Mouse (Mus musculus) G1E (cell line): ENCODE results near the gene Btbd17. TPM values are rescaled to one million over a fixed set of nuclear protein-coding genes. Genes with fewer than 3 reads are reported as not detected.

Experiments
- ATAC-seq: 2 replicates; pipeline ENCODE4 v1.8.0; 2016; ENCODE audit warnings: mild to moderate bottlenecking; ENCODE audit not compliant: insufficient number of reproducible peaks, poor library complexity, low FRiP score, severe bottlenecking; ENCODE audit errors: extremely low read depth
- DNase-seq: peaks from one replicate; pipeline ENCODE4 v3.0.0; 2012; ENCODE audit warnings: low spot score
- H3K27me3 ChIP-seq: 2 replicates; pipeline ENCODE4 v1.6.1; 2012; ENCODE audit warnings: mild to moderate bottlenecking, low read length, inconsistent platforms; ENCODE audit not compliant: insufficient read depth
- H3K36me3 ChIP-seq: replicated peaks from 2 replicates; pipeline ENCODE3; 2012; ENCODE audit warnings: mild to moderate bottlenecking, inconsistent platforms
- H3K4me1 ChIP-seq: 2 replicates; pipeline ENCODE4 v1.6.1; 2012; ENCODE audit warnings: low read depth, low read length, inconsistent platforms, mixed read lengths; ENCODE audit not compliant: insufficient read depth
- H3K4me3 ChIP-seq: 2 replicates; pipeline ENCODE4 v1.5.1; 2012; ENCODE audit warnings: low read depth, mild to moderate bottlenecking, inconsistent platforms, low read length, moderate library complexity, mixed read lengths
- H3K9me3 ChIP-seq: replicated peaks from 2 replicates; pipeline ENCODE4 v1.6.1; 2012; ENCODE audit warnings: inconsistent platforms
- CTCF ChIP-seq: IDR thresholded peaks from 2 replicates; pipeline ENCODE4 v1.5.1; 2012; ENCODE audit warnings: low read depth, low read length, inconsistent platforms, mixed read lengths
- GATA1 ChIP-seq: IDR thresholded peaks from 2 replicates; pipeline ENCODE4 v1.6.1; 2012; ENCODE audit warnings: borderline replicate concordance, low read length, inconsistent platforms, mixed read lengths
- GATA2 ChIP-seq: IDR thresholded peaks from 2 replicates; pipeline ENCODE4 v1.6.1; 2012; ENCODE audit warnings: low read depth, low read length, inconsistent platforms, borderline replicate concordance
- POLR2AphosphoS5 ChIP-seq: IDR thresholded peaks from 2 replicates; pipeline ENCODE4 v1.6.1; 2012; ENCODE audit warnings: low read depth, low read length, inconsistent platforms; ENCODE audit not compliant: insufficient replicate concordance
- TAL1 ChIP-seq: conservative IDR thresholded peaks from 2 replicates; pipeline ENCODE4 v1.6.1; 2012; ENCODE audit warnings: low read depth, low read length, inconsistent platforms, mixed read lengths
- polyA plus RNA-seq: library from polyadenylated mRNA; stranded (reverse); fragments of >175 nt; gene quantifications from 2 replicates; pipeline ENCODE4 v1.2.3, GENCODE M21; 2012
- total RNA-seq, 2 experiments: library from RNA; stranded (forward) in 1 of 2; stranded (reverse) in 1 of 2; fragments of 200-1000 nt in 1 of 2; fragments of >200 nt in 1 of 2; fragmentation: Nextera tagmentation in 1 of 2; gene quantifications; 2 replicates each; pipeline ENCODE4 v1.2.3; 2014 to 2017

Gene Btbd17
- total and polyA plus RNA-seq, 3 experiments = 0.11 TPM; not detected in 2

- ATAC-seq (no peak), DNase-seq (no peak)
- no peaks in the 10 kb centered on the region for H3K27me3 ChIP-seq
- no peaks in the 10 kb centered on the region for H3K36me3 ChIP-seq
- H3K4me3 ChIP-seq = no peak overlapping the region
- no peaks in the 10 kb centered on the region for H3K4me1 ChIP-seq
- no peak for TF ChIP-seq CTCF
- TF ChIP-seq GATA1 = no peak
- TF ChIP-seq TAL1 = no peak
- no peak for TF ChIP-seq GATA2
- TF ChIP-seq POLR2AphosphoS5 = no peak
- peaks cover 95% of the 10 kb centered on the region for H3K9me3 ChIP-seq
Measured at GRCm38 (mm10) chr11:114785892-114786291, 9.9 kb downstream of the Btbd17 start.

GRCm38 (mm10) chr11:114780076-114780475, 15.7 kb downstream of the Btbd17 start:
- Histone ChIP-seq H3K27me3 (no peaks in the 10 kb centered on the region), H3K4me3 (no peak overlapping the region), H3K4me1 (no peaks in the 10 kb centered on the region), H3K9me3 (peaks cover 96% of the 10 kb centered on the region), H3K36me3 (no peaks in the 10 kb centered on the region)
- DNase-seq (no peak), ATAC-seq (no peak)
- TF ChIP-seq POLR2AphosphoS5 = no peak

GRCm38 (mm10) chr11:114771896-114772295, 23.8 kb downstream of the Btbd17 start:
- no peaks in the 10 kb centered on the region for H3K27me3 ChIP-seq

GRCm38 (mm10) chr11:114769911-114770310, 25.8 kb downstream of the Btbd17 start:
- H3K4me1 ChIP-seq = no peaks in the 10 kb centered on the region
- H3K27me3 ChIP-seq = no peaks in the 10 kb centered on the region
- H3K9me3 ChIP-seq = peaks cover 84% of the 10 kb centered on the region
- ATAC-seq (no peak), DNase-seq (no peak)
- no peak for TF ChIP-seq GATA1
- TF ChIP-seq POLR2AphosphoS5 = no peak
- TF ChIP-seq CTCF = no peak
- TF ChIP-seq TAL1 = no peak
- TF ChIP-seq GATA2 = no peak
- H3K4me3 ChIP-seq = no peak overlapping the region
- H3K36me3 ChIP-seq = no peaks in the 10 kb centered on the region

More at GRCm38 (mm10) chr11:114771896-114772295, 23.8 kb downstream of the Btbd17 start:
- Histone ChIP-seq H3K36me3 (no peaks in the 10 kb centered on the region), H3K4me3 (no peak overlapping the region), H3K4me1 (no peaks in the 10 kb centered on the region), H3K9me3 (peaks cover 84% of the 10 kb centered on the region)
- no peak for DNase-seq
- no peak for TF ChIP-seq GATA2
- TF ChIP-seq CTCF = no peak
- TF ChIP-seq GATA1 = no peak
- no peak for TF ChIP-seq TAL1
- no peak for TF ChIP-seq POLR2AphosphoS5
- ATAC-seq = no peak

GRCm38 (mm10) chr11:114764820-114765818, 30.6 kb downstream of the Btbd17 start, which contains the start of gene Kif19a:
Gene Kif19a (plus strand): TSS chr11:114765388.
- no peak for ATAC-seq
- peaks cover 63% of the 10 kb centered on the region for H3K9me3 ChIP-seq
- no peak for TF ChIP-seq GATA2
- no peak for TF ChIP-seq TAL1
- H3K27me3 ChIP-seq = no peaks in the 10 kb centered on the region
- H3K4me3 ChIP-seq = no peak within 1 kb of the TSS; the same call in 1 of the 2 replicates
- no peaks in the 10 kb centered on the region for H3K4me1 ChIP-seq
- no peak for DNase-seq
- no peaks in the 10 kb centered on the region for H3K36me3 ChIP-seq

GRCm38 (mm10) chr11:114747564-114748138, 48.1 kb downstream of the Btbd17 start:
- Histone ChIP-seq H3K9me3 (peaks cover 44% of the 10 kb centered on the region), H3K27me3 (no peaks in the 10 kb centered on the region; the same call in 1 of the 2 replicates), H3K4me1 (no peaks in the 10 kb centered on the region), H3K4me3 (no peak overlapping the region), H3K36me3 (no peaks in the 10 kb centered on the region)
- DNase-seq (no peak), ATAC-seq (no peak)
- TF ChIP-seq GATA2 (no peak), CTCF (no peak), POLR2AphosphoS5 (no peak), GATA1 (no peak), TAL1 (no peak)
